9 mouse cellular contexts compared by ENCODE assay signal in the genomic region with DNA sequence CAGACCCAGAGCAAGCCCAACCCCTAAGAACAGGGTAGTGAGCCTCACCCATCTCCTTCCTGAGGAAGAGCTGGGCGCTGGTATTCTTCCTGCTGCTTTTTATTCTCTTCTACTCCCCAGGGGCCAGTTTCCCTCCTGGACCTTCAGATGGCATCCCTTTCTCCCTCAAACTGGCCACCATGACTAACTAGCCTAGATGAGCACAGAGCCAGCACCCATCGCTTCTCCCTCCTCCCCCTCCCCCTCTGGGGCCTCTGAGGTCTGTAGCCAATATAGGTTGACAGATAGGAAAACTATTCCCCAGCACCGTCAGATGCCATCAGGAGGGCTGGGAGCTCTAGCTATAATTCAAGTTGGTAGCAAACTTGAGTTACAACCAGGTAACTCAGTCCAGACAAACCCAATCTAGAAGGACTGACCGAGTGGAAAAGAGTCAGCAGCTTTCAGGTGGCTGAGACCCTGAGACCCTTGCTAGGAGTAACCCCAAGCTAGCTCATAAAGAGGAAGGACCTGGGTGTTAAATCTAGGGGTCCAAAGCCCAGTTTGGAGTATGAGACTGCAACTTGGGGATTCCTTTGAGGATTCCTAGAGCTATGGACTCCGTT. TPM values are rescaled to one million over a fixed set of nuclear protein-coding genes. Genes with fewer than 3 reads are reported as not detected.
DNase-seq lines count a peak whose midpoint lies in the region; ATAC-seq and TF ChIP-seq lines count a peak whose summit lies in the region.
"Had no signal": no experiment of that assay in that cellular context is flagged by ENCODE, and none has a peak within 500 bp of the region (broad histone marks: within the 10 kb centered on the region; RNA-seq: fewer than 3 reads in every experiment).

No protein-coding gene starts in this region.

- no peaks in the 10 kb centered on the region for H3K79me2 ChIP-seq in heart, adult 2 months (replicated peaks; ENCODE audit: control insufficient read depth, insufficient read depth, low read length)

- intact Hi-C loops in heart, adult 2 months (cut with DNase I): loop anchor here (2.0 kb wide), 1 partner anchor 30 kb away; no protein-coding TSS in a partner anchor

- H3K9ac ChIP-seq in heart, adult 2 months (ENCODE audit: low read depth, low read length): no peak overlapping the region
- no peak overlapping the region for H3K9ac ChIP-seq in lung, embryonic 14.5 days
- no peak overlapping the region for H3K9ac ChIP-seq in embryonic facial prominence, embryonic 11.5 days (replicated peaks; ENCODE audit: low read length)
- H3K9ac ChIP-seq in lung, embryonic 15.5 days: no peak overlapping the region
- no peak overlapping the region for H3K9ac ChIP-seq in forebrain, embryonic 12.5 days

- no peaks in the 10 kb centered on the region for H3K27me3 ChIP-seq in heart, adult 2 months (ENCODE audit: control insufficient read depth, insufficient read depth, low read length)
- peaks cover 6% of the 10 kb centered on the region; the same call in 1 of the 2 replicates for H3K27me3 ChIP-seq in lung, embryonic 14.5 days (ENCODE audit: insufficient read depth, low read length)
- no peaks in the 10 kb centered on the region for H3K27me3 ChIP-seq in embryonic facial prominence, embryonic 11.5 days (ENCODE audit: control insufficient read depth, insufficient read depth, low read length)
- peaks cover 3% of the 10 kb centered on the region; the same call in 1 of the 2 replicates for H3K27me3 ChIP-seq in lung, embryonic 15.5 days
- H3K27me3 ChIP-seq in forebrain, embryonic 12.5 days: peaks cover 20% of the 10 kb centered on the region

- peak overlapping the region; percentile 69 for H3K27ac ChIP-seq in heart, adult 2 months
- peak overlapping the region; percentile 88 for H3K27ac ChIP-seq in lung, embryonic 14.5 days (ENCODE audit: low read depth)
- H3K27ac ChIP-seq in embryonic facial prominence, embryonic 11.5 days (replicated peaks; ENCODE audit: low read depth, low read length): 0 out of 2 replicates have a peak overlapping the region, but pooled peaks have one; percentile 20
- H3K27ac ChIP-seq in lung, embryonic 15.5 days: peak overlapping the region; percentile 94
- H3K27ac ChIP-seq in forebrain, embryonic 12.5 days: no peak overlapping the region

- TF ChIP-seq EP300 in heart, adult 2 months (IDR thresholded peaks at IDR 0.05; ENCODE audit: insufficient read depth, low read depth, low read length): no peak

- H3K4me2 ChIP-seq in lung, embryonic 14.5 days: peak overlapping the region; percentile 64
- no peak overlapping the region; the same call in 1 of the 2 replicates for H3K4me2 ChIP-seq in embryonic facial prominence, embryonic 11.5 days (ENCODE audit: low read depth, low read length)
- peak overlapping the region; percentile 59 for H3K4me2 ChIP-seq in lung, embryonic 15.5 days
- no peak overlapping the region for H3K4me2 ChIP-seq in forebrain, embryonic 12.5 days

- no peak for ATAC-seq in lung, embryonic 14.5 days (ENCODE audit: insufficient read depth)
- ATAC-seq in embryonic facial prominence, embryonic 11.5 days (replicated peaks; ENCODE audit: insufficient number of reproducible peaks, low FRiP score, low TSS enrichment, low read depth): no peak
- ATAC-seq in lung, embryonic 15.5 days (ENCODE audit: borderline replicate concordance, extremely low read depth, low FRiP score, low TSS enrichment): no peak
- ATAC-seq in forebrain, embryonic 12.5 days (ENCODE audit: low FRiP score): no peak

- no peaks in the 10 kb centered on the region for H3K9me3 ChIP-seq in lung, embryonic 14.5 days (ENCODE audit: low read depth, low read length)
- H3K9me3 ChIP-seq in embryonic facial prominence, embryonic 11.5 days (replicated peaks; ENCODE audit: control insufficient read depth, low read length): no peaks in the 10 kb centered on the region
- H3K9me3 ChIP-seq in lung, embryonic 15.5 days: no peaks in the 10 kb centered on the region
- H3K9me3 ChIP-seq in forebrain, embryonic 12.5 days: no peaks in the 10 kb centered on the region

- DNase-seq in heart, adult 2 months: no peak
- DNase-seq in heart, adult 18-20 months: no peak
- DNase-seq in lung, embryonic 14.5 days: peak; percentile 16
- DNase-seq in lung, postnatal 14 days: no peak
- DNase-seq in embryonic facial prominence, embryonic 11.5 days (ENCODE audit: low spot score): no peak
- no peak for DNase-seq in layer of hippocampus, postnatal 14 days (ENCODE audit: low spot score in 2 of 2)

- TF ChIP-seq CTCF in heart, adult 2 months (IDR thresholded peaks at IDR 0.05): no peak
- TF ChIP-seq CTCF in lung, embryonic 14.5 days (IDR thresholded peaks at IDR 0.05; ENCODE audit: low read depth): no peak

- H3K4me1 ChIP-seq in heart, adult 2 months (ENCODE audit: control insufficient read depth, insufficient read depth, low read length): peaks cover 4% of the 10 kb centered on the region
- H3K4me1 ChIP-seq in lung, embryonic 14.5 days (ENCODE audit: insufficient read depth): peaks cover 4% of the 10 kb centered on the region; the same call in 1 of the 2 replicates
- no peaks in the 10 kb centered on the region; the same call in 1 of the 2 replicates for H3K4me1 ChIP-seq in embryonic facial prominence, embryonic 11.5 days (ENCODE audit: control insufficient read depth, insufficient read depth, low read length)
- peaks cover 21% of the 10 kb centered on the region for H3K4me1 ChIP-seq in lung, embryonic 15.5 days
- H3K4me1 ChIP-seq in forebrain, embryonic 12.5 days: peaks cover 12% of the 10 kb centered on the region

- no peaks in the 10 kb centered on the region for H3K36me3 ChIP-seq in heart, adult 2 months (ENCODE audit: control insufficient read depth, insufficient read depth, low read length)
- no peaks in the 10 kb centered on the region for H3K36me3 ChIP-seq in lung, embryonic 14.5 days (ENCODE audit: insufficient read depth)
- H3K36me3 ChIP-seq in embryonic facial prominence, embryonic 11.5 days (replicated peaks; ENCODE audit: control insufficient read depth, insufficient read depth, low read depth, low read length): no peaks in the 10 kb centered on the region
- H3K36me3 ChIP-seq in lung, embryonic 15.5 days: no peaks in the 10 kb centered on the region
- no peaks in the 10 kb centered on the region for H3K36me3 ChIP-seq in forebrain, embryonic 12.5 days (replicated peaks)

- WGBS in heart, adult 2 months: 51% methylated on average over 5 of the region's 5 CpGs
- 51% methylated on average over 5 of the region's 5 CpGs for WGBS in lung, embryonic 14.5 days
- 62% methylated on average over 5 of the region's 5 CpGs for WGBS in embryonic facial prominence, embryonic 11.5 days
- 53% methylated on average over 5 of the region's 5 CpGs for WGBS in lung, embryonic 15.5 days
- 73% methylated on average over 5 of the region's 5 CpGs for WGBS in forebrain, embryonic 12.5 days

- H3K4me3 ChIP-seq in heart, adult 2 months: no peak overlapping the region; the same call in 1 of the 2 replicates
- H3K4me3 ChIP-seq in lung, embryonic 14.5 days (ENCODE audit: low read depth, low read length): no peak overlapping the region
- no peak overlapping the region for H3K4me3 ChIP-seq in embryonic facial prominence, embryonic 11.5 days (ENCODE audit: low read depth, low read length)
- H3K4me3 ChIP-seq in lung, embryonic 15.5 days: no peak overlapping the region; the same call in 1 of the 2 replicates
- no peak overlapping the region for H3K4me3 ChIP-seq in forebrain, embryonic 12.5 days (replicated peaks)

- no peak for TF ChIP-seq POLR2A in heart, adult 2 months (IDR thresholded peaks at IDR 0.05; ENCODE audit: insufficient read depth, low read depth, low read length)

RNA-seq across cellular contexts. Expression of a gene that starts 0.8 kb away (rescaled TPM):
- not detected for total RNA-seq in heart, adult 2 months (2021)
- polyA plus RNA-seq in heart, adult 2 months (2012; rRNA removed): 0.29 and 0.43 TPM in 2 replicates
- not detected for total RNA-seq in heart, adult 18-20 months (2021)
- 0.21 and 0.27 TPM in 2 replicates for polyA plus RNA-seq in lung, embryonic 14.5 days (2014; fragmentation: Nextera tagmentation; extraction: Ambion mirVana)
- 0.49 TPM in 1 of 2 replicates, not detected in the other for polyA plus RNA-seq in embryonic facial prominence, embryonic 11.5 days (2014; fragmentation: Nextera tagmentation; extraction: Ambion mirVana)
- polyA plus RNA-seq in lung, embryonic 15.5 days (2015; fragmentation: Nextera tagmentation; extraction: Ambion mirVana): 0.25 and 0.32 TPM in 2 replicates
- not detected for total RNA-seq in layer of hippocampus, postnatal 14 days (2021)
- 0.17 TPM in 1 of 2 replicates, not detected in the other for polyA plus RNA-seq in forebrain, embryonic 12.5 days (2016; fragmentation: Nextera tagmentation; extraction: Ambion mirVana)
- total RNA-seq: megakaryocyte progenitor cell, adult 5-6 weeks had no signal

RNA-seq across cellular contexts. Expression of a gene that starts 6.0 kb away (rescaled TPM):
- total RNA-seq in heart, adult 2 months (2021): under 1 TPM; 0.44 to 0.59 TPM
- polyA plus RNA-seq in heart, adult 2 months (2012; rRNA removed): 0.59 and 1.3 TPM in 2 replicates
- total RNA-seq in heart, adult 18-20 months (2021): under 1 TPM; 0.35 to 0.44 TPM
- polyA plus RNA-seq in lung, embryonic 14.5 days (2014; fragmentation: Nextera tagmentation; extraction: Ambion mirVana): 0.16 and 0.22 TPM in 2 replicates
- polyA plus RNA-seq in embryonic facial prominence, embryonic 11.5 days (2014; fragmentation: Nextera tagmentation; extraction: Ambion mirVana): 0.08 TPM in 1 of 2 replicates, not detected in the other
- 0.29 and 0.31 TPM in 2 replicates for polyA plus RNA-seq in lung, embryonic 15.5 days (2015; fragmentation: Nextera tagmentation; extraction: Ambion mirVana)
- total RNA-seq in layer of hippocampus, postnatal 14 days (2021): under 1 TPM; 0.14 to 0.41 TPM
- polyA plus RNA-seq in forebrain, embryonic 12.5 days (2016; fragmentation: Nextera tagmentation; extraction: Ambion mirVana): not detected in 2 replicates
- total RNA-seq: megakaryocyte progenitor cell, adult 5-6 weeks had no signal

RNA-seq across cellular contexts. Expression of a gene that starts 16.4 kb away (rescaled TPM):
- total RNA-seq in heart, adult 2 months (2021): under 1 TPM in 1 of 2 experiments, not detected in 1; 0.07 TPM
- polyA plus RNA-seq in heart, adult 2 months (2012; rRNA removed): 0.03 TPM in 1 of 2 replicates, not detected in the other
- total RNA-seq in heart, adult 18-20 months (2021): under 1 TPM in 1 of 2 experiments, not detected in 1; 0.08 TPM
- 0.12 TPM in 1 of 2 replicates, not detected in the other for polyA plus RNA-seq in lung, embryonic 14.5 days (2014; fragmentation: Nextera tagmentation; extraction: Ambion mirVana)
- polyA plus RNA-seq in embryonic facial prominence, embryonic 11.5 days (2014; fragmentation: Nextera tagmentation; extraction: Ambion mirVana): not detected in 2 replicates
- polyA plus RNA-seq in lung, embryonic 15.5 days (2015; fragmentation: Nextera tagmentation; extraction: Ambion mirVana): 0.05 TPM in 2 replicates
- not detected for total RNA-seq in layer of hippocampus, postnatal 14 days (2021)
- not detected in 2 replicates for polyA plus RNA-seq in forebrain, embryonic 12.5 days (2016; fragmentation: Nextera tagmentation; extraction: Ambion mirVana)
- total RNA-seq: megakaryocyte progenitor cell, adult 5-6 weeks had no signal

RNA-seq across cellular contexts. Expression of a gene that starts 22.8 kb away (rescaled TPM):
- total RNA-seq in heart, adult 2 months (2021): 10 to 100 TPM in 1 of 2 experiments, 1 to 10 TPM in 1; 9.2 to 11.2 TPM
- polyA plus RNA-seq in heart, adult 2 months (2012; rRNA removed): 14.1 and 19.4 TPM in 2 replicates
- total RNA-seq in heart, adult 18-20 months (2021): 10 to 100 TPM in 1 of 2 experiments, 1 to 10 TPM in 1; 8.4 to 11.1 TPM
- 2.5 and 3.0 TPM in 2 replicates for polyA plus RNA-seq in lung, embryonic 14.5 days (2014; fragmentation: Nextera tagmentation; extraction: Ambion mirVana)
- polyA plus RNA-seq in embryonic facial prominence, embryonic 11.5 days (2014; fragmentation: Nextera tagmentation; extraction: Ambion mirVana): 0.54 and 0.70 TPM in 2 replicates
- polyA plus RNA-seq in lung, embryonic 15.5 days (2015; fragmentation: Nextera tagmentation; extraction: Ambion mirVana): 2.6 and 3.1 TPM in 2 replicates
- total RNA-seq in layer of hippocampus, postnatal 14 days (2021): 1 to 10 TPM; 2.1 TPM
- polyA plus RNA-seq in forebrain, embryonic 12.5 days (2016; fragmentation: Nextera tagmentation; extraction: Ambion mirVana): 0.47 TPM in 2 replicates

RNA-seq across cellular contexts. Expression of a gene that starts 31.9 kb away (rescaled TPM):
- total RNA-seq in heart, adult 2 months (2021): 10 to 100 TPM; 47.5 to 57.7 TPM
- 81.2 and 82.4 TPM in 2 replicates for polyA plus RNA-seq in heart, adult 2 months (2012; rRNA removed)
- total RNA-seq in heart, adult 18-20 months (2021): 10 to 100 TPM; 47.6 to 56.8 TPM
- 333 and 364 TPM in 2 replicates for polyA plus RNA-seq in lung, embryonic 14.5 days (2014; fragmentation: Nextera tagmentation; extraction: Ambion mirVana)
- 443 and 483 TPM in 2 replicates for polyA plus RNA-seq in embryonic facial prominence, embryonic 11.5 days (2014; fragmentation: Nextera tagmentation; extraction: Ambion mirVana)
- 317 and 334 TPM in 2 replicates for polyA plus RNA-seq in lung, embryonic 15.5 days (2015; fragmentation: Nextera tagmentation; extraction: Ambion mirVana)
- total RNA-seq in layer of hippocampus, postnatal 14 days (2021): 100 to 1,000 TPM; 118 to 135 TPM
- polyA plus RNA-seq in forebrain, embryonic 12.5 days (2016; fragmentation: Nextera tagmentation; extraction: Ambion mirVana): 483 and 484 TPM in 2 replicates

Comparison
In these comparisons a context has a peak if more than half of its experiments do, and no peak if none do; other contexts are left out.
1. H3K4me2 ChIP-seq: peak in lung, embryonic 14.5 days (single experiment) and lung, embryonic 15.5 days (single experiment); none in embryonic facial prominence, embryonic 11.5 days (single experiment) and forebrain, embryonic 12.5 days (single experiment).